Mouse (Mus musculus): ENCODE measurements around the gene Dennd1c.

Dennd1c gene

GRCm38 (mm10) chr17:57047406-57047805, 30.9 kb downstream of the Dennd1c start:
- DNase-seq (ENCODE audit: low spot score), result no peak

- DNase-seq (ENCODE audit: low spot score), result no peak
Measured at GRCm38 (mm10) chr17:57041554-57041953, 36.8 kb downstream of the Dennd1c start, which contains the start of gene Slc25a41. TSS of gene Slc25a41 (minus strand) at chr17:57041654.

- DNase-seq (ENCODE audit: low spot score), result no peak
Measured at GRCm38 (mm10) chr17:57038978-57039377, 39.3 kb downstream of the Dennd1c start.

GRCm38 (mm10) chr17:57032854-57033253, 45.5 kb downstream of the Dennd1c start:
- DNase-seq (ENCODE audit: low spot score), result no peak

DNA sequence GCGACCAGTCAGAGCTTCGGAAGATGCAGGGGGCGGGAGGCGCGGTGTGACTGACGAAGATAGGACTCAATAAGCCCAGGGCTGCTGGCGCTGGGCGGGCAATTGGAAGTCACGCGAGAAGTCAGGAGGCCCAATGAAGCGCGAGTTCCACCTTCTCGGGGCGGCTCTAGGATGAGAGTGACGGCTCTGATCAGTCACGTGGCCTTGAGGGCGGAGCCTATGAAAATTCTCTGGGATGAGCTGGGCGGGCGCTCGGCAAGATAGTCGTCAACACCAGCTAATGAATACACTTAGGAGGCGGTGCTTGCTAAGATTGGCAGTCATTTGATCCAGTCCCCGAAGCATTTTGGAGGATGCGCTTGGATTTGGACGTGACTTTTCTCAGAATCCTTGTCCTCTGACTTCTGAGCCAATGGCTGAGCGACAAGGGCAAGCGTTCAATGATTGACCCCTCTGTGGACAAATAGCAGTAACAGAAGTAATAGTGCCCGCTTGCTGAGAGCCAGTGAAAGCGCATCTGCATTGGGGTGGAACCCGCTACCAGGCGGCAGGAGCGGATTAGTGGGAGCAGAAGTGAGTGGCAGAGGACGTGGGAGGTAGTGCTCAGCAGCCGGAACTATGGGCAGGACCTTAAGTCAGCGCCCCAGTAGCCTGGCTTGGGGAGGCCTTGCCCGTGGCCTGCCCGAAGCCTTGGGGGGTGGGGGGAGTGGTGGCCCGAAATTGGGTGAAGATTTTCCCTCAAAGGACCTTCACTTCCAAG, 46.5 kb downstream of the Dennd1c start:
- DNase-seq (ENCODE audit: low spot score), result peak; percentile 100

GRCm38 (mm10) chr17:57030931-57031660, 47.2 kb downstream of the Dennd1c start, which contains the start of gene Khsrp:
TSS of gene Khsrp (minus strand) at chr17:57031522.
- peak; percentile 39 for DNase-seq (ENCODE audit: low spot score)

GRCm38 (mm10) chr17:57029691-57030090, 48.6 kb downstream of the Dennd1c start:
- DNase-seq (ENCODE audit: low spot score), result no peak

GRCm38 (mm10) chr17:57027471-57027870, 50.8 kb downstream of the Dennd1c start:
- DNase-seq (ENCODE audit: low spot score), result no peak

- DNase-seq (ENCODE audit: low spot score), result no peak
Measured at GRCm38 (mm10) chr17:57020960-57021359, 57.4 kb downstream of the Dennd1c start.

GRCm38 (mm10) chr17:57019693-57020092, 58.6 kb downstream of the Dennd1c start:
- DNase-seq (ENCODE audit: low spot score), result no peak

All from T-cell, adult 2 months (primary cell).